Mouse (Mus musculus) myocyte (in vitro differentiated cells): Measurements from ENCODE around the gene Pcare. TPM values are rescaled to one million over a fixed set of nuclear protein-coding genes. Genes with fewer than 3 reads are reported as not detected.

Experiments
- H3K27me3 ChIP-seq: one replicate; pipeline ENCODE4 v1.6.1; 2011; ENCODE audit not compliant: control insufficient read depth, insufficient read depth, insufficient read length
- H3K36me3 ChIP-seq: one replicate; pipeline ENCODE4 v1.6.1; 2011; ENCODE audit not compliant: control insufficient read depth, insufficient read depth
- H3K4me2 ChIP-seq: one replicate; pipeline ENCODE4 v1.6.1; 2011; ENCODE audit warnings: low read depth, control low read depth
- H3K4me3 ChIP-seq: one replicate; pipeline ENCODE4 v1.5.1; 2011; ENCODE audit warnings: mild to moderate bottlenecking, control low read depth, moderate library complexity
- H3K79me2 ChIP-seq: one replicate; pipeline ENCODE4 v1.6.1; 2011; ENCODE audit not compliant: control insufficient read depth, insufficient read depth
- H3ac ChIP-seq: one replicate; pipeline ENCODE4 v1.6.1; 2011; ENCODE audit not compliant: control insufficient read depth, insufficient read length
- CEBPB ChIP-seq: IDR thresholded peaks from 2 replicates; pipeline ENCODE4 v1.6.1; 2011; ENCODE audit warnings: mild to moderate bottlenecking, moderate library complexity; ENCODE audit not compliant: poor library complexity, insufficient read depth, severe bottlenecking
- E2F4 ChIP-seq: IDR thresholded peaks from one replicate; pipeline ENCODE4 v1.6.1; 2011; ENCODE audit warnings: mild to moderate bottlenecking, control low read depth, moderate library complexity; ENCODE audit not compliant: insufficient read depth
- MAX ChIP-seq: IDR thresholded peaks from one replicate; pipeline ENCODE4 v1.6.1; 2011; ENCODE audit warnings: low read depth, mild to moderate bottlenecking, control low read depth
- MYOD1 ChIP-seq, 3 experiments: IDR thresholded peaks; one replicate each; pipeline ENCODE4 v1.6.1; 2011; ENCODE audit warnings: control low read depth in 2 of 3, low read depth in 2 of 3, mild to moderate bottlenecking in 2 of 3, moderate library complexity in 1 of 3; ENCODE audit not compliant: insufficient read length in 2 of 3, control insufficient read depth in 1 of 3
- MYOG ChIP-seq, 3 experiments: IDR thresholded peaks; one replicate each; pipeline ENCODE4 v1.6.1; 2011; ENCODE audit warnings: control low read depth in 2 of 3, low read depth in 2 of 3, mild to moderate bottlenecking in 2 of 3; ENCODE audit not compliant: insufficient read length in 2 of 3, control insufficient read depth in 1 of 3, insufficient read depth in 1 of 3
- POLR2A ChIP-seq: IDR thresholded peaks from one replicate; pipeline ENCODE4 v1.6.1; 2011; ENCODE audit warnings: low read depth, mild to moderate bottlenecking, control low read depth, moderate library complexity; ENCODE audit not compliant: insufficient read length
- POLR2AphosphoS2 ChIP-seq: IDR thresholded peaks from one replicate; pipeline ENCODE4 v1.6.1; 2011; ENCODE audit warnings: low read depth, control low read depth; ENCODE audit not compliant: insufficient read length
- REST ChIP-seq: IDR thresholded peaks from one replicate; pipeline ENCODE4 v1.6.1; 2011; ENCODE audit warnings: mild to moderate bottlenecking, control low read depth, moderate library complexity; ENCODE audit not compliant: insufficient read depth, insufficient read length
- SRF ChIP-seq: IDR thresholded peaks from one replicate; pipeline ENCODE4 v1.6.1; 2011; ENCODE audit warnings: low read depth; ENCODE audit not compliant: control insufficient read depth, insufficient read length
- TCF12 ChIP-seq: IDR thresholded peaks from one replicate; pipeline ENCODE4 v1.6.1; 2011; ENCODE audit warnings: mild to moderate bottlenecking, control low read depth; ENCODE audit not compliant: poor library complexity, insufficient read depth, severe bottlenecking
- TCF3 ChIP-seq: IDR thresholded peaks from one replicate; pipeline ENCODE4 v1.6.1; 2011; ENCODE audit warnings: low read depth, control low read depth; ENCODE audit not compliant: insufficient read length
- USF1 ChIP-seq: IDR thresholded peaks from one replicate; pipeline ENCODE4 v1.6.1; 2011; ENCODE audit warnings: low read depth, mild to moderate bottlenecking, control low read depth, moderate library complexity
- polyA plus RNA-seq: library from polyadenylated mRNA; unstranded; fragments of >200 nt; fragmentation: generic; extraction: Trizol; gene quantifications from one replicate; pipeline ENCODE4 v1.2.1, GENCODE M21; 2012; ENCODE audit warnings: missing spikeins

The Pcare gene
- polyA plus RNA-seq, 1 experiment, result not detected

- Histone ChIP-seq H3K4me2 (no peak overlapping the region), H3K36me3 (no peaks in the 10 kb centered on the region), H3ac (no peak overlapping the region), H3K27me3 (no peaks in the 10 kb centered on the region), H3K4me3 (no peak overlapping the region), H3K79me2 (no peaks in the 10 kb centered on the region)
- TF ChIP-seq E2F4 (no peak), CEBPB (no peak), TCF12 (no peak), REST (no peak), POLR2A (no peak), MYOG (IDR thresholded peaks at IDR 0.05; ENCODE audit: control insufficient read depth in 1 of 3, insufficient read depth in 1 of 3, insufficient read length in 2 of 3, low read depth in 2 of 3) (no peak), TCF3 (no peak), POLR2AphosphoS2 (no peak), MYOD1 (IDR thresholded peaks at IDR 0.05; ENCODE audit: control insufficient read depth in 1 of 3, insufficient read length in 2 of 3, low read depth in 2 of 3) (no peak), MAX (no peak)
Observed at GRCm38 (mm10) chr17:71746114-71746513, 6.6 kb downstream of the Pcare start.

GRCm38 (mm10) chr17:71742935-71743334 lies 9.8 kb downstream of the Pcare start:
- Histone ChIP-seq H3K79me2 (no peaks in the 10 kb centered on the region), H3K27me3 (no peaks in the 10 kb centered on the region), H3K4me2 (no peak overlapping the region), H3ac (no peak overlapping the region), H3K4me3 (no peak overlapping the region), H3K36me3 (no peaks in the 10 kb centered on the region)
- TF ChIP-seq MAX (no peak), MYOG (IDR thresholded peaks at IDR 0.05; ENCODE audit: control insufficient read depth in 1 of 3, insufficient read depth in 1 of 3, insufficient read length in 2 of 3, low read depth in 2 of 3) (no peak), POLR2AphosphoS2 (no peak), TCF12 (no peak), E2F4 (no peak), SRF (no peak), TCF3 (no peak), USF1 (no peak), CEBPB (no peak), MYOD1 (IDR thresholded peaks at IDR 0.05; ENCODE audit: control insufficient read depth in 1 of 3, insufficient read length in 2 of 3, low read depth in 2 of 3) (no peak), REST (no peak), POLR2A (no peak)

GRCm38 (mm10) chr17:71742156-71742555 lies 10.5 kb downstream of the Pcare start:
- Histone ChIP-seq H3K79me2 (no peaks in the 10 kb centered on the region), H3K4me2 (no peak overlapping the region)
- TF ChIP-seq SRF (no peak), MYOG (IDR thresholded peaks at IDR 0.05; ENCODE audit: control insufficient read depth in 1 of 3, insufficient read depth in 1 of 3, insufficient read length in 2 of 3, low read depth in 2 of 3) (no peak), TCF3 (no peak), POLR2AphosphoS2 (no peak), MAX (no peak), E2F4 (no peak), CEBPB (no peak)

GRCm38 (mm10) chr17:71736442-71736841 lies 16.3 kb downstream of the Pcare start:
- no peak overlapping the region for H3K4me3 ChIP-seq

More at GRCm38 (mm10) chr17:71742156-71742555, 10.5 kb downstream of the Pcare start:
- Histone ChIP-seq H3K27me3 (no peaks in the 10 kb centered on the region), H3ac (no peak overlapping the region), H3K4me3 (no peak overlapping the region), H3K36me3 (no peaks in the 10 kb centered on the region)

GRCm38 (mm10) chr17:71730655-71731054 lies 22.0 kb downstream of the Pcare start:
- no peak overlapping the region for H3K4me3 ChIP-seq
- TF ChIP-seq CEBPB (no peak), POLR2A (no peak), SRF (no peak), E2F4 (no peak)
- peaks cover 6% of the 10 kb centered on the region for H3K27me3 ChIP-seq
- H3ac ChIP-seq, result no peak overlapping the region
- H3K4me2 ChIP-seq, result no peak overlapping the region
- H3K79me2 ChIP-seq, result no peaks in the 10 kb centered on the region
- no peaks in the 10 kb centered on the region for H3K36me3 ChIP-seq

More at GRCm38 (mm10) chr17:71736442-71736841, 16.3 kb downstream of the Pcare start:
- Histone ChIP-seq H3K27me3 (no peaks in the 10 kb centered on the region), H3K79me2 (no peaks in the 10 kb centered on the region), H3ac (no peak overlapping the region), H3K4me2 (peak overlapping the region; percentile 24), H3K36me3 (no peaks in the 10 kb centered on the region)
- no peak for TF ChIP-seq POLR2A
- no peak for TF ChIP-seq MYOG (IDR thresholded peaks at IDR 0.05; ENCODE audit: control insufficient read depth in 1 of 3, insufficient read depth in 1 of 3, insufficient read length in 2 of 3, low read depth in 2 of 3)
- TF ChIP-seq USF1, result no peak
- TF ChIP-seq REST, result no peak
- TF ChIP-seq MYOD1 (IDR thresholded peaks at IDR 0.05; ENCODE audit: control insufficient read depth in 1 of 3, insufficient read length in 2 of 3, low read depth in 2 of 3), result peak in 1 of 3 experiments; percentile 82
- TF ChIP-seq POLR2AphosphoS2, result no peak
- no peak for TF ChIP-seq CEBPB
- TF ChIP-seq SRF, result no peak
- no peak for TF ChIP-seq E2F4
